Mouse (Mus musculus): ENCODE data around the gene Trim40.

Trim40 gene

DNA sequence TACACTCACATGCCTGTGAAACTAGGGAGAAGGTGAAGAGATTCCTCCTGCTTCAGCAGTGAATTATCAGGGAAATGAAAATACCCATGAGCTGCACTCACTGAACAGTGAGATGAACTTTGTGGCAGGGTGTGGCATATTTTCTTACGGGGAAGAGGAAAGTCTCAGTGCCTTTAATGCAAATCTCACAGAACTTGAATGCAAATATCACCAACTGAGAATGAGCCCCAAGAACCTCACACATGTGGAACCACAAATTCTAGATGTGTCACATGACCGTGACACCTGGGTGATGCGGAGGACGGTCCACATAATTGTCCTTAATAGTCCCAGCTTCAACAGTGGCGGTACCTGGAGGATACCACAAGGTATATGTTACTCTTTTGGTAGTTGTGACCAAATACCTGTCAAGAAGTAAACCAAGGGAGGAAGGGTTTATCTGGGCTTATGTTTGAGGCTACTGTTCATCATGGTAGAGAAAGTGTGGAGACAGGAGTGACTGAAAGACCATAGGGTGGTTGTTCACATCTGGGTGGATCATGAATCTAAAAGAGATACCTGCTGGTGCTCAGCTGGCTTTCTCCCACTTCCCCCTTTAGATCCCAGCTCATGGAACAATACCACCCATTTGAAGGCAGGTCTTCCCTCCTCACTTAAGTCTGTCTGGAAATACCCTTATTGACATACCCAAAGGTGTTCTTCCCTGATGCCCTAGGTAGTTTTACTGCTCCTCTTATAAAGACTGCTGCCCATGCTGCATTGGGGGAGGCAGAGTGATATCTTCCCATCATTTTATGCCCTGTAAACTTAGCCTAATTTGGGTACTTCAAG is at the start of gene Trim40:
TSS of gene Trim40 (minus strand) at position 51 of the 831 bp plus-strand sequence.
- DNase-seq, result no peak

DNA sequence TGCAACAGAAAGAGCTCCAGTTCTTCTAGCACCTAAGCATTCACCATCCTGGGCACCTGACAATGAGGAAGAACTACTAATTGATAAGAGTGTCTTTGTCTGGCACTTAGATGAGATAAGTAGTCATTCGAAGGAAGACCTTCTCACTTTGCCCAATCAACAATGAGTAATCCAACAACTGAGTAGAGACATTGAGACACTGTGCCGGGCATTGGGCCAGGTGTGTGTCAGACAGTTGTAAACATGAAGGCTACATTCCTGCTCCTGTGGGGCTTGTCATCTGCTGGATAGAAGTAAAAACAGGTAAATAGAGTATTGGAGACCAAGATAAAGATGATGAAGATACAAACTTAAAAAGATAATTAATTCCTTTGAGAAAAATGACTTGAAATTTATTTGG is 48.1 kb upstream of the Trim40 start:
- DNase-seq, result no peak

DNA sequence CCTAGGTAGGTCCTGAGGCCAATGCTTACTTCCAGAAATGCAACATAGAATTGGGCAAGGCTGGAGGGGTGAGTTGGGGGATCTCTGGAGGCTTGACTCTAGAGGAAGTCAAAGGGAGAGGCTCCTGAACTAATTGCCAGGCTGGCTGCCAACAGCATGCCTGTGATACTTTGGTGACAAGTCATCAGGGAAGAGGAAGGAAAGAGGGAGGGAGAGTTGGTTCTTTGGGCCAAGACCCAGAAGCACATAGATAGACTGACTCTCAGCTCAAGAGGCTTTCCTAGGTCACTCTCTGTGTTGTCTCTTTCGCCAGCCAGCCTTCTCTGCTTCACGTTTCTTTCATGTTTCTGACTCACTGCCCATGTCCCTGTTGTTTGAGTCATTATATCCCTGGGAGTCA is 41.9 kb upstream of the Trim40 start:
- no peak for DNase-seq

DNA sequence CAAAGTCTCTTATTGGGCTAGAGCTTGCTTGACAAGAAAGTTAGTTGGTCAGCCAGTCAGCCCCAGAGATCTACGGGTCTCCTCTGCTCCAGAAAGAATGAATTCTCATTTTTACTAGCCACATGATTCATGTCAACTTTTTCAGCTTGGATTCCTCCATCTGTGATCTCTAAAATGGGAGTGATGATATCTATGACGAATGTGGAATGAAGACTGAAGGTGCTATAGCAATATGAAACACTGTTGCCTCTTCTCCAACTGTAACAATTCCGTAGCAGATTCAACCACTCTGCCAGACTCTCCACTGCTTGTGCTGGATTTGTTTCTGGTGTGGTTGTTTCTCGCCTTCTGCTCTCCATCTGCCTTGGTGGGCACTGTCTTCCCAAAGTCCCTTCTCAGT is 41.2 kb upstream of the Trim40 start:
- DNase-seq, result no peak

DNA sequence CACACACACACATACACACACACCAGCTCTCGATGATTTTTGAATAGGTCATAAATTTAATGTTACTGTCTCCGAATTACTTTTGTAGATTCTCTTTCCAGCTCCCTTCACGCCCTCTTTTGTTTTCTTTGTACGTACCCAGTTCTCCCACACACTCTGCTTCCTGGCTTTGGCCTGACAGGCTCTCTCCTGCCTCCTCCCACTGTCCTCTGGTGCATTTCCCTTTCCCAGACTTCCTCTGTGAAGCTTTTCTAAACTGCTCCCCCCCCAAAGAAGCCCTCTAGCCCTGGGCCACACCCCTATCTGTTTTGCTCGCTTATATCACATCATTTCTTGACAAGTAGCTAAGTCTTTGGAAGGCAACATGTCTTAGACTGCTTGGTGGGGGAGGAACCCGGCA is 40.3 kb upstream of the Trim40 start:
- no peak for DNase-seq

DNA sequence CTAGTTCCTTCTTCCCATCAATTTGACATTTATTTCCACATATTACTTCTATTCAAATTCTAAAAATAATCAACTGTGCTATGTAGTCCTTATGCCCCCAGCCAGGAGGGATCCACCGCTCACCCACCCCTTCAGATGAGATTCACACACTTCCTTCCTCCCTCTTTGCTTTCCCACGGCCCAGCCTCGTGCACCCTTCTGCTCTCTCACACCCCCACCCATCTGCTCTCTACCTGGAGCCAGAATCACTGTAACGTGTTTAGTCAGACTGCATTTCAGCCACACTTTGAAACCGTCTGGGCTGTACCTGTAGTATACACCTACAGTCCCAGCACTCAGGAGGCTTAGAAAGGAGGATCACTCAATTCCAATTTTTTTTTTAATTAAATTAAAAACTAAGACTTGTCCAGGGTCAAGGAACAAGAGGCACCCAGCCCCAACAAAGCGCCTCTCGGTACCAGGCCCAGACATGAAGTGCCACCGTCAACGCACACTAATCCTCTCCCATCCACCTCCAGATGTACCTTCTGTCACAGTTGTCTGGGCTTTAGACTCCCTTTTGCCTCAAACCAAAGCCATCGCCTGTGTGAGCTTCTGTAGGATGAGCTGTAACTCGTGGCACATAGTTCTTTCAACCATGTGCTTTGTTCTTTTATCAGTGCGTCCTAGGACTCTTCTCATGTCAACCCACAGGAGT is 39.5 kb upstream of the Trim40 start:
- peak in 1 of 2 experiments; percentile 36 for DNase-seq

GRCm38 (mm10) chr17:36927496-36928120 is 37.7 kb upstream of the Trim40 start:
- no peak for DNase-seq

- no peak for DNase-seq
These were observed 33.6 kb upstream of the Trim40 start for GRCm38 (mm10) chr17:36923491-36923890.

GRCm38 (mm10) chr17:36922715-36923114 is 32.8 kb upstream of the Trim40 start:
- no peak for DNase-seq

DNA sequence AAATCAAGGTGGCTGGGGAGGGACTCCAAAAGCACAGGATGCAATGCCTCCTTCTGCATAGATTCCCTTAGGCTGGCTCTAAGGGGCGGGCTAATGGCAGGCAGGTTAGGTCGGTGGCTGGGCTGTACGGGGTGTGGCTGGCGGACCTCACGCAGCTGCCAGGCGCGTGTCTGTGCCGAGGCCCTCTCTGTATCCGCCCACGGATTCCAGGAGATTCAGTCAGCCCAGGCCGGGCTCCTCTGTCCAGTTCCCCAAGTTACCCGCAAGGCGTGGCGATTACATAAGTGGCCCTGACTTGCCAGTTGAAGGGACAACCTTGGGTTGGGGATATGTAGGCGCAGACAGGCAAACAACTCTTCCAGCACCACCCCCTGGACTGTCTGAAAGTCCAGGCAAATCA is 30.3 kb upstream of the Trim40 start:
- no peak for DNase-seq

DNA sequence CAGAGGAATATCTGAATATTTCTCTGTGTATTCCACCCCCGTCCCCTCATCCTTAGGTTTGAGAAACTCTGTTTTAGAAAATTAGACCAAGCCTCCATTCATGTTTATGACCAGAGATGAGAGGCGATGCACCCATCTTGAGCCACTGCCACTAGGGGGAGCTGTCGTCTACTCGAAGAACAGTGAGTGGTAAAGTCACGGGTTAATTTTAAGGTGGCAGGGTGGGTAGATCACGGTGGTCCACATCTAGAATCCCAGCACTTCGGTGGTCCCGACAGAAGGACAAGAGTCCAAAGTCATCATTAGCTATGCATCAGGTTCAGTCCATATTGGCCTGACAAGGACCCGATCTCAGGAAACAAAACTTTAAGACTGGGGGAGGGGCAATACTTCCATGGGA is 25.2 kb upstream of the Trim40 start:
- peak; percentile 77 to 88 for DNase-seq

DNA sequence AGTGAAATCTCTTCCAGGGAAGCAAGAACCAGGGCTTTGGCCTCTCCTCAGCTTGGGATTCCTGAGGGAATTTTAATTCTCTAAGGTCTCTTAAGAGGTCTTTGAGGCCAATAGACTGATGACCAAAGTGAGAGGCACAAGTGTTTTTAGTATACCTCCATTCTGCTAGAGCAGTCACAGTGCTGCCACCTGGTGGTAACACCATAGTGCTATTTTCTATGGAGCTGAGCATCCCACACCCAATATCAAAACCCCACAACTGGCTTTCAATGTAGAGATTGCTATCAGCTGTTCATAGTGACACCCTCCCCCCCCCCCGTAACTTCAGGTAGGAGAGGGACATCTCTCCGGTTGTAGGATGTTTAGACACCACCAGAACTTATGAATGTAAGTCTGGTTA is 24.2 kb upstream of the Trim40 start:
- DNase-seq, result peak; percentile 87 to 93

DNA sequence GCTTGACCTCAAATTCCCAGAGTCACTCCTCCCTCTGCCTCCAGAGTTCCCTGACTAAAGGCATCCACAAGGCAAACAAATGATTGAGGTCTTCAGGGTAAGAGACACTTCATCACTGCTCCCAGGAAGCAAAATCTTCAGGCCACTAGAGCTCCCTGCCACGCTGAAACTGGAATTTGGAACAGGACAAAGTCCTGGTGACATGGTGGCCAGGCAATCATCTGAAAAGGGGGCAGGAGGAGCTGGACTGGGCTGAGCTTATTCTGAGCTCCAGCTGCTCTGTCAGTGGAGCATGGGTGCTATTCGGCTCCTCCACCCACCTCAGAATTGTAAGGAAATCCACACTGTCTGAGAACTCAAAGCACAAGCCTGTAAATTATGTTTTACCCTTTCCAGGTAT is 22.1 kb upstream of the Trim40 start:
- DNase-seq, result no peak

DNA sequence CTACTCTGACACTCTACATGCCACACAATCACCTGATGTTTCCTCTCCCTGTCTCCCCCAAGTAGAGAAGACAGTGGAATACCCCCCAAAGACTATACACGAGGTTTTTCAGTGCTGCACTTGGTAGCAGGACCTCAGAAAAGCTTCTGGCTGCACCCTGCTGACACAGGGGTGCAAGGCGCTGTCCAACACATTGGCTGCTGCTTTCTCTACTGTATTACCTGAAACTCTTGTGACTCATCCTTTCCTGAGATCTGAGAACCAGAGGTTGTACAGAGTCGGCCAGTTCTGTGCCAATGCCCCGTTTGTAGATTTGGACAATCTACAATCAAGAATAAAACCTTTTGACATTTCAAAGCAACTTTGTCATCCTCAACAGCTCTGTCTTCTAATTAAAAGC is 19.9 kb upstream of the Trim40 start:
- DNase-seq, result no peak

GRCm38 (mm10) chr17:36908235-36908634 is 18.3 kb upstream of the Trim40 start:
- no peak for DNase-seq

- no peak for DNase-seq
These were observed 13.7 kb upstream of the Trim40 start for GRCm38 (mm10) chr17:36903651-36904050.

DNA sequence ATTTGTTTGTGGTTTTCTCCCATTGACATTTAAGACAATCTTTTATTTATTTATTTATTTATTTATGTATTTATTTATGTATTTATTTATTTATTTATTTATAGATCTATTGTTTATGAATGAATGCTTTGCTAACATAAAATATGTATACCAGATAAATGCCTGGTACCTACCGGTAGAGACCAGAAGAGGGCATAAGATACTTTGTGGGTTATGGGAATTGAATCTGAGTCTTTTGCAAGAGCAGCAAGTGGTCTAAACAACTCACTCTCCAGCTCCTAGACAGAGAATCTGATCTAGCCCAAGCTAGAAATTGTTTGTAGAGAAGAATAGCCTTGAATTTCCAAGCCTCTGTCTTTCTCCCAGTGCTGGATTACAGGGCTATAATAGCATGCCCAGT is 10.8 kb upstream of the Trim40 start:
- no peak for DNase-seq

DNA sequence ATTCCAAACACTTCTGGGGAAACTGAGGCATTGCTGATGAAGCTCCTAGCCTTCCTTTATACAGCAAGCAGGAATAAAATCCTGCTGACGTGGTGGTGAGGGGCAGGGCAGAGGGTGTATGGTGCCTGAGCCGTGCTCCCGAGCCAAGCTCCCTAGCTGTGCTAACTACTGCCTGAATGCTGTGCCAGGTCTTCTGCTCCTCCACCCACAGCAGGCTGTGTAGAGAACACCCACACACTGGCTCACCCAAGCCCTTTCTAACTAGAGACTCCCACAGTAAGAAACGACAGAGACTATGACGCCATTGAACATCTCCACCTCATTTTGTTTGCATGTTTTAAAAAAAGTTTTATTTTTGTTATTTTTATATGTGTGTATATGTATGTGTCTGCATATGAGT is 10.1 kb upstream of the Trim40 start:
- DNase-seq, result no peak

- DNase-seq, result no peak
These were observed 9.5 kb upstream of the Trim40 start for GRCm38 (mm10) chr17:36899376-36899775.

DNA sequence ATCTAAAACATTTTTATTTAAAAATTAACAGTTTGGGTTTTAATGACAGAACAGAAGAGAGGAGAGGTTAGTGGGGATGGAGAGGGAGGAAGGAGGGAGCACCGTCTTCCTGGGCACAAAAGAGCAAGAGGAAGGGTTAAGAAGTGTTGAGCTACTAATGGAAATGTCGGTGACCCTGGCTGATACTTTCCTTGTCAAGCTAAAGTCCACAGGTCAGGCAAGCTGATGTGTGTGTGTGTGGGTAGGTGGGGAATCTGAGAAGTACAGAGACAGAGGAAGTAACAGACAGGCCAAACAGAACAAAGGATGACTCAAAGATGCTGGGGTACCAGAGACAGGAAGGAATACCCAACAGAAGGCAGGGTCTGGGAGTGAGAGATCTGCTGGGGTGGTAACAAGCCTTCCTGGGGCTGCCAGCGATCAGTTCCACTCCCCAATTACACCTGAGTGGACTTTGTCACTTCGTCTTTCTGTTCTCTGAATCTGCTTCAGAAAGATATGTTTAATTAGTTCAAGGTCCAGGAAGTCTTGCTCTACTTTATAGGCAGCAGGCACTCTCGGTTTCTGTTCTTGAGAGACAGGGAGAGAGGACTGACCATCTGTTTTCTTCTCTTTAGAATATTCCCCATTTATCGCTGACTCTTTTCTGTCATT is 7.8 kb upstream of the Trim40 start, which contains the start of gene Trim31:
TSS of gene Trim31 (plus strand) at position 567 of the 654 bp plus-strand sequence.
- no peak for DNase-seq

DNA sequence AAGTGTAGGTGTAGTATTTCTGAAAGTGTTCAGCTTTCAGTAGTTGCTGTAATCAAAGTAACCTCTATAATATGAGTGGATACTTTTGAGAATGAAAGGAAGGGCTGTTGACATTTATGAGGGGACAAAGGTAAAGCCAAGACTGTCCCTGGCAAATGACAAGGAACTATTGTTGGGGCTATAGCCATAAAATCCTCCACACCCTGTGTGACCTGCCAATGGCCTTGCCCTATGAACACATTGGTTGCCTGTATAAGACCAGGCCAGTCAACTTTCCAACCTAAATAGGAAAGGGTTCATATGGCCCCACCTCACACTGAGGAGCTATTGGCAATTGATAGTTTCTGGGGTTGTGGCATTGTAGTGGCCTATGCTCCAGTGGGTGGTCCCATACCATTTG is 7.1 kb upstream of the Trim40 start:
- DNase-seq, result no peak

DNA sequence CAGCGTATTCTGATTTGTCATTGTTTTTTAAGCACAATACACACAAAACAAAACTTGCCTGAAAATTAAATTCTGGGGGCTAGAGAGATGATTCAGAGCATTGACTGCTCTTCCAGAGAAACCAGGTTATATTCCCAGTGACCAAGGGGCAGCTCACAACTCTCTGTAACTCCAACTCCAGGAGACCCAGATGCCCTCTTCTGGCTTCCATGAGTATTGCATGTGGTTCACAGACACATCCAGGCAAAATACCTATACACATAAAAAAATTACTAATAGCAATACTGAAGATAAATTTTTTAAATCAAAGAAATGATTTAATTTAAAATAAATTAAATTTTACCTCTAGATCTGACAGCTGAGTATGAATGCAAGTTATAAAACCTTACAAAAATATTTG is 6.7 kb upstream of the Trim40 start:
- peak; percentile 58 to 72 for DNase-seq

DNA sequence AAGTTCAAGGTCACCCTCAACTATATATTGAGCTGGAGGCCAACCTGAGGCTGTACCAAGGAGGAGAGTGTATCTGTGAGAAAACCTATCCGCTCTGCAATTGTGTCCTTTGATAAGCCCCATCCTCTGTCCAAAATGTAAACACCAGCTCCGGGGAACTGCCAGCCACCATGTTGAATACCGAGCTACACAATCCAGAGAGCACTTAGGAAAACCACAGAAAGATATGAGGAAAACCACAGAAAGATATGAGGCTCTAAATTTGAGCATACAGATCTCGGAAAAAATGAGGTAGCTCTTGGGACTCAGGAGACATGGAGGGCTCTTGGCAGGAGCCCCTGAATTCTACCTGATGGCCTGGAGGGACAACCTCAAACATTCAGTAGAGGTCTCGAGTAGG is 3.5 kb upstream of the Trim40 start:
- no peak for DNase-seq

Measured in cerebellum, postnatal 14 days (tissue).